Mouse (Mus musculus) hindbrain, embryonic 12.5 days (tissue): ENCODE measurements around the gene Itgb3bp. TPM values are rescaled to one million over a fixed set of nuclear protein-coding genes. Genes with fewer than 3 reads are reported as not detected.
A peak's percentile ranks its signal among the peaks of the same experiment; 100 is the strongest.

ENCODE experiments used
- ATAC-seq: fragments of 200-750 bp; cut with Nextera tagmentation; 2 replicates; pipeline ENCODE4 v1.8.0; 2017; ENCODE audit warnings: moderate TSS enrichment; ENCODE audit not compliant: low FRiP score
- H3K27ac ChIP-seq: fragments of 300-500 bp; sonication (generic); 2 replicates; pipeline ENCODE4 v1.5.1; 2016; ENCODE audit warnings: mild to moderate bottlenecking
- H3K27me3 ChIP-seq: fragments of 300-500 bp; sonication (generic); 2 replicates; pipeline ENCODE4 v1.6.1; 2016; ENCODE audit warnings: mild to moderate bottlenecking
- H3K36me3 ChIP-seq: fragments of 300-500 bp; sonication (generic); 2 replicates; pipeline ENCODE4 v1.6.1; 2016; ENCODE audit warnings: mild to moderate bottlenecking
- H3K4me1 ChIP-seq: fragments of 300-500 bp; sonication (generic); 2 replicates; pipeline ENCODE4 v1.6.1; 2016
- H3K4me2 ChIP-seq: fragments of 300-500 bp; sonication (generic); replicated peaks from 2 replicates; pipeline ENCODE4 v1.6.1; 2016; ENCODE audit warnings: mild to moderate bottlenecking
- H3K4me3 ChIP-seq: fragments of 300-500 bp; sonication (generic); 2 replicates; pipeline ENCODE4 v1.5.1; 2016; ENCODE audit warnings: mild to moderate bottlenecking
- H3K9ac ChIP-seq: fragments of 300-500 bp; sonication (generic); 2 replicates; pipeline ENCODE4 v1.6.1; 2016; ENCODE audit warnings: mild to moderate bottlenecking, moderate library complexity
- H3K9me3 ChIP-seq: fragments of 300-500 bp; sonication (generic); replicated peaks from 2 replicates; pipeline ENCODE4 v1.6.1; 2016; ENCODE audit warnings: mild to moderate bottlenecking
- WGBS: fragments of 180-500 bp; shearing (Covaris S2); methylation state at CpG from one replicate; pipeline ENCODE4 v1.1.7; 2016; 5-methylcytosine and 5-hydroxymethylcytosine counted together
- polyA plus RNA-seq: library from polyadenylated mRNA; unstranded; fragments of >200 nt; fragmentation: Nextera tagmentation; extraction: Ambion mirVana; gene quantifications from 2 replicates; pipeline ENCODE4 v1.2.1, GENCODE M21; 2016

The Itgb3bp gene
- 32.5 and 35.6 TPM in 2 replicates for polyA plus RNA-seq

DNA sequence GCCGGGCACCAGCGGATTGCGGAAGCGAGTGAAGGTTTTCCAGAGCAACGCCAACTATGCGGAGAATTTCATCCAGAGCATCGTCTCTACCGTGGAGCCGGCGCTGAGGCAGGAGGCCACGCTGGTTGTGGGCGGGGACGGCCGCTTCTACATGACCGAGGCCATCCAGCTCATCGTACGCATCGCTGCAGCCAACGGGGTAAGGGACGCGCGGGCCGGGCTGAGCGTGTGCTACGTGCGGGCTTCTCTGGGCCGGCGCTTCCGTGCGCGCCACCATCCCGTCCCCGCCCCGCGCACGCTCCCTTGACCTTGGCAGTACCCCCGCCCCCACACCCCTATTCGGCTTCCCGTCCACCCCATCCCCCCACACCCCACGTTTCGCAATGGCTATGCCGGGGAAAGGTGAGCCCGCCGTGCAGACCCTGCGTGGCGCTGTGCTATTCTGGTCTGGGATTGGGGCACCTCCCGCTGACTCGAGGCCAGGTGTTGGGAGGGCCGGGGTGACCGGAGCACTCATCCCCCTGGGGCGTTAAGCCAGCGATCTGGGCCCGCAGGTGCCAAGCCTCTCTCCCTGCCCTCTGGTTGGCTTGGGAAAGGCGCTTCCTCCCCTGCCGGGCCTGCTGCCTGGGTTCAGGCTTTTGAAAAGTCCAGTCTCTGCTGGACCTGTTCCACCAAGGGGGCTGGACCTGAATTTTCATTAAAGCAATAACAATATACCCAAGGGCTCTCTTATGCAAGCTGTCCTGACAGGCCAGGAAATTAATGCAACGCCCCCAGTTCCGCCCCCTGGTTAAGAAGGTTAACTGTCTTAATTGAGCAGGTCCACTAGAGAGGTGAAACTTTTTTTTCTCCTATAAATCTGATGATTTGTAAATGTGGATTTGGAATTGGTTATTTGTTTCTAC lies at the start of gene Itgb3bp:
TSS of gene Itgb3bp (minus strand) at position 201 of the 905 bp plus-strand sequence.
- Histone ChIP-seq H3K4me3 (peak within 1 kb of the TSS; percentile 65), H3K27ac (peak within 1 kb of the TSS; percentile 82), H3K4me1 (peaks cover 7% of the 10 kb centered on the region; the same call in 1 of the 2 replicates), H3K9me3 (no peaks in the 10 kb centered on the region), H3K9ac (peak within 1 kb of the TSS; percentile 75), H3K4me2 (peak within 1 kb of the TSS; percentile 96), H3K36me3 (no peaks in the 10 kb centered on the region), H3K27me3 (no peaks in the 10 kb centered on the region)
- ATAC-seq, result peak; percentile 96
- 2% methylated on average over 56 of the region's 57 CpGs for WGBS

DNA sequence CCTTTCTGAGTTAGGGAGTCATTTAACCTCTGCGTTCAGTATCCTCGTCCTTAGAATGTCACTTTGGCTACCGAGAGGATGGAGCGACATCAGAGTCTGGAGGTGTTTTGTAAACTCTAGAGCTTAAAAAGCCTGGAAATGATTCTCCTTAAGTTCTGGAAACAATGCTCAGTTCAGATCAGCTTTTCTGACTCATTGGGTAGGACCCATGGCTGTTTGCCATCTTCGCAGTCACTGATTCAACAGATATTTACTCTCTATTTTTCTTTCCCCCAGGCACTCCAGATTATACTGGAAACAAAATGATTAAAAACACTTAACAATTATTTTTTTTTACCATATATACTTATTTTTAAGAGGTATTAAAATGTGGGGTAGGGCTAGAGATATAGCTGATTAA lies 49.7 kb upstream of the Itgb3bp start:
- no peaks in the 10 kb centered on the region for H3K4me1 ChIP-seq
- no peaks in the 10 kb centered on the region for H3K9me3 ChIP-seq
- no peak for ATAC-seq
- no peak overlapping the region for H3K4me3 ChIP-seq
- WGBS, result 94% methylated on average over 5 of the region's 5 CpGs
- H3K27me3 ChIP-seq, result no peaks in the 10 kb centered on the region
- no peaks in the 10 kb centered on the region for H3K36me3 ChIP-seq
- no peak overlapping the region for H3K9ac ChIP-seq
- H3K4me2 ChIP-seq, result no peak overlapping the region
- H3K27ac ChIP-seq, result no peak overlapping the region

DNA sequence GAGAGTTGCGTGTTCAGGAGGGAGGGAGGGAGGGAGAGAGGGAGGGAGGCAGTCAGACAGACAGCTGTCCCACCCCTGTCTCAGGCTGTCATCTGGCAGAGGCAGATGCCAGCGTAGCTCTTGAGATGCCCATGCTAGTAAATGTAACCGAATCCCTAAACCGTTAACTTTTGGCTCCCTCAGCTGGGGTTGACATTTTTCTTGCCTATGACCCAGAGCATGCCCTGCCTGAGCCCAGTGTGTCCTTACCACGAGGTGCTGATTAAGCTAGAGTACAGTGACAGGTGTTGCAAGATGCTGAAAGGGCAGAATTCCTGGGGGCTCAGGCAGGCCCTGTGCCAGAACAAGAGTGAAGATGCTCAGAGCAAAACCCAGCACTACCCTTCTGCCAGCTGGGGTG lies 44.8 kb upstream of the Itgb3bp start:
- 66% methylated on average over 5 of the region's 5 CpGs for WGBS
- H3K4me3 ChIP-seq, result no peak overlapping the region
- ATAC-seq, result no peak

GRCm38 (mm10) chr4:99973931-99974330 lies 44.3 kb upstream of the Itgb3bp start:
- no peak overlapping the region for H3K4me3 ChIP-seq
- H3K36me3 ChIP-seq, result no peaks in the 10 kb centered on the region
- no peaks in the 10 kb centered on the region for H3K27me3 ChIP-seq
- no peak overlapping the region for H3K4me2 ChIP-seq
- peaks cover 10% of the 10 kb centered on the region; the same call in 1 of the 2 replicates for H3K4me1 ChIP-seq
- ATAC-seq, result no peak
- H3K27ac ChIP-seq, result no peak overlapping the region
- no peaks in the 10 kb centered on the region for H3K9me3 ChIP-seq
- H3K9ac ChIP-seq, result no peak overlapping the region
- 97% methylated on average over 1 of the region's 1 CpGs for WGBS

More for the DNA sequence above, 44.8 kb upstream of the Itgb3bp start:
- Histone ChIP-seq H3K4me2 (no peak overlapping the region), H3K9me3 (no peaks in the 10 kb centered on the region), H3K36me3 (no peaks in the 10 kb centered on the region), H3K27me3 (no peaks in the 10 kb centered on the region), H3K9ac (no peak overlapping the region), H3K4me1 (peaks cover 5% of the 10 kb centered on the region; the same call in 1 of the 2 replicates), H3K27ac (no peak overlapping the region)

DNA sequence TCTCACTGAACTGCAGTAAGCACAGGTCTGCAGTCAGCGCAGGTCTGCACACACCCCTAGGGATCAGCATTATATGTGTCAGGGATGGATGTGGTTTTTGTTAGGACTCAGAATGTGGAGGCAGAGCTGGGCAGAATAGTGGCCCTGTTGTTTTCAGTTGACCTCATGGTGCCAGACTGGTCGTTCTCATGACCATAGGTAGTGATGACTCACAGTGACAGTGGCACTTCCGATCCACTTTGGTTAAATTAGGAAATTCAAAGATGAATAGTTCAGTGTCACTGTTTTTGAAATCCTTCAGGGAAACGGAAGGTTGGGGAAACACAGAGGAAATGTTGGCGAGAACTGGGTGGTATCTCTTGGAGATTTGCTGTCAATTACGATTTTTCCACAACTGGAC lies 43.3 kb upstream of the Itgb3bp start:
- no peak overlapping the region for H3K4me2 ChIP-seq

DNA sequence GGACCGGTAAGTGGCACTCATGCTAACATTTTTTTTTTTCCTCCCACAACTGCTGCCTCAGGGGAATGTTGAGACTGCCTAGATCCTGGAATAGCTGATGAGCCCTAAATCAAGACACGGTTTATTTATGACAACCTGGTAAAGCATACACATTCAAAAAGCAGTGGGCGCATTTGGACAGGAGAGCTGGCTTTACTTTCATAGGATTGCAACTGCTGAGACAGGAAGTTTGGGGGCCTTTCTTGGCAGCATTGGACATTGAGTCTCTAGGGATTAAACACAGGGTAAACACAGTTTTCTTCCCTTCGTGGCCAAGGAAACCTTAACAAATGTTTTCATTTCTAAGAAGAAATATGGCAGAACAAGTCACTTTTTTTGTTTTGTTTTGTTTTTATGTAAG lies 40.5 kb upstream of the Itgb3bp start:
- no peak overlapping the region; the same call in 1 of the 2 replicates for H3K27ac ChIP-seq
- no peak overlapping the region for H3K4me2 ChIP-seq
- peaks cover 3% of the 10 kb centered on the region; the same call in 1 of the 2 replicates for H3K36me3 ChIP-seq
- no peaks in the 10 kb centered on the region for H3K27me3 ChIP-seq
- H3K4me1 ChIP-seq, result peaks cover 10% of the 10 kb centered on the region; the same call in 1 of the 2 replicates
- no peak overlapping the region for H3K4me3 ChIP-seq
- ATAC-seq, result no peak
- no peaks in the 10 kb centered on the region for H3K9me3 ChIP-seq
- WGBS, result 61% methylated on average over 4 of the region's 4 CpGs
- H3K9ac ChIP-seq, result no peak overlapping the region

More for the DNA sequence above, 43.3 kb upstream of the Itgb3bp start:
- no peak for ATAC-seq
- H3K9ac ChIP-seq, result no peak overlapping the region
- H3K27me3 ChIP-seq, result no peaks in the 10 kb centered on the region
- H3K4me3 ChIP-seq, result no peak overlapping the region
- no peak overlapping the region for H3K27ac ChIP-seq
- H3K36me3 ChIP-seq, result no peaks in the 10 kb centered on the region
- H3K9me3 ChIP-seq, result no peaks in the 10 kb centered on the region
- peaks cover 10% of the 10 kb centered on the region; the same call in 1 of the 2 replicates for H3K4me1 ChIP-seq
- 86% methylated on average over 6 of the region's 6 CpGs for WGBS

DNA sequence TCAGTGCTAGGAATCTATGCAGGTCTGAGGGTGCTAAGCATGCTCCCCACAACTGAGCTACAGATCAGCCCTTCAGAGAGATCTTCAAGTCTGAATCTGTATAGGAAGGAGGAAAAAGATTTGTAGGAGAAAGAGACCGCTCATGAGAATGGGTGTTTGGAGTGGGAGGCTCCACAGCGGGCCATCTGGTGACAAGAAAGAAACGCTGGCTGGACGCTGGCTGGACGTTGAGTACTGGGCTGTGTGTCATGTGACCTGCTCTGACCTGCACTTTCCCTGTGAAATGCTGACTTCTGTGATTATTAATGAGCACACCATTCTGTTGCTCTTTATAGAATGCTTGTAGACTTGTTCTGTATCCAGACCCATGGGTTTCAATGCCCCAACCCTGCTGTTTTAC lies 39.7 kb upstream of the Itgb3bp start:
- H3K27me3 ChIP-seq, result no peaks in the 10 kb centered on the region
- ATAC-seq, result no peak
- H3K4me3 ChIP-seq, result no peak overlapping the region
- H3K9me3 ChIP-seq, result no peaks in the 10 kb centered on the region
- peaks cover 10% of the 10 kb centered on the region; the same call in 1 of the 2 replicates for H3K4me1 ChIP-seq
- WGBS, result 17% methylated on average over 5 of the region's 5 CpGs
- H3K36me3 ChIP-seq, result peaks cover 5% of the 10 kb centered on the region; the same call in 1 of the 2 replicates
- no peak overlapping the region for H3K4me2 ChIP-seq
- no peak overlapping the region for H3K27ac ChIP-seq
- no peak overlapping the region for H3K9ac ChIP-seq

DNA sequence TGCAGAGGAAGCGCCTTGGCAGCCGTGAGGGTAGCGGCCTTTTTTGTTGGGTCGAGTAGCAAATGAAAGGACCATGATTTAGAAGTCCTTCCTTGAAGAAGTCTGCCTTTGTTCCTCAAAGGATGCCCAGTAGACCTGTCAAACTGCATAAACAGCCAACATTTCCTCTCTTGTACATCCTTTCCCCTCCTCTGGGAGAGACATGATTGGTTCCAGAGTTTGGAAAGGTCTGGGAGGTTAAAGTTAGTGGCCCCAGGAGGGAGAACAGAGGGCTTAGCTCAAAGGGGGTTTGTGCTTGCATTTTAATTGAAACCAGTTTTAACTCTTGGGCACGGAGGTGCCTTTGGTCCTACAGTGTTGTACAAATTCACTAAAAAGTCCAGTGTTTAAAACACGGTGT lies 36.9 kb upstream of the Itgb3bp start:
- Histone ChIP-seq H3K4me1 (peaks cover 10% of the 10 kb centered on the region; the same call in 1 of the 2 replicates), H3K27ac (no peak overlapping the region), H3K36me3 (peaks cover 5% of the 10 kb centered on the region; the same call in 1 of the 2 replicates), H3K27me3 (no peaks in the 10 kb centered on the region), H3K9me3 (no peaks in the 10 kb centered on the region), H3K4me3 (no peak overlapping the region), H3K4me2 (no peak overlapping the region), H3K9ac (no peak overlapping the region)
- WGBS, result 70% methylated on average over 6 of the region's 6 CpGs
- ATAC-seq, result no peak

- H3K9ac ChIP-seq, result no peak overlapping the region
- no peak for ATAC-seq
Measured at GRCm38 (mm10) chr4:99959308-99959707, 29.7 kb upstream of the Itgb3bp start.

DNA sequence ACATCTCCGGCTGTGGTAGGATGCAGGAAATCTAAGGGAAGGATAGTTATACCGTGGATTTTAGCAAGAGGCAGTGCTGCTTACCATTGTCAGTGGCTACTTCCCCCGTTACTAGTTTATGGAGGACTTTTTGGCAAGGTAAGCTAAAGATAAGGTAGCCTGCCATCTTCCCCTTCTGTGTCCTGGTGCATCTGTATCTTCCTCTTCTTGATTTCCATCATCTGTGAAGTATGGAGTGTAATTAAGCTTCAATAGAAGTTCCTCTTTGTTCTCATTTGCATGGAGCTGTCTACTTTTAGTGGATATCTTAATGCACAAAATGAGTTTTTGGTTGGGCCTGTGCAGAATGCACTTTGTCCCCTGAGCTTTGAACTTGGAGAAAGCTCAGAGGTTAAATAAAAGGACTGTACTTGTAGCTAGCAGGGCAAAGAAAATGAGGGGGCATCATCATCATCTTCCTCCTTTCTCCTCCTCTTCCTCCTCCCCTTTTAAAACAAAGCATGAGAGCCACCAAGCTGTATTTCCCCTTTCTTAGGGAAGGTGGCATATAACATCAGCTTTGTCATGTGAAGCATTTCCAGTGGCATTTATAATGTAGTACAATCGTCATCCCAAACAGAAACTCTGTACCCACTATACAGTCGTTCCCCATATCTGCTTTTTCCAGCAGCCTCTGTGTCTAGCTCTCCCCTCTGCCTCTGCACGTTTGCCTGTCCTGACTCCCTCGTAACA lies 28.6 kb upstream of the Itgb3bp start:
- no peak overlapping the region for H3K27ac ChIP-seq
- 79% methylated on average over 7 of the region's 7 CpGs for WGBS
- no peaks in the 10 kb centered on the region for H3K9me3 ChIP-seq
- H3K4me2 ChIP-seq, result no peak overlapping the region
- H3K4me3 ChIP-seq, result no peak overlapping the region
- no peaks in the 10 kb centered on the region for H3K27me3 ChIP-seq
- H3K9ac ChIP-seq, result no peak overlapping the region
- H3K36me3 ChIP-seq, result no peaks in the 10 kb centered on the region
- no peaks in the 10 kb centered on the region for H3K4me1 ChIP-seq
- no peak for ATAC-seq

More at GRCm38 (mm10) chr4:99959308-99959707, 29.7 kb upstream of the Itgb3bp start:
- Histone ChIP-seq H3K27me3 (no peaks in the 10 kb centered on the region), H3K4me2 (no peak overlapping the region), H3K36me3 (no peaks in the 10 kb centered on the region; the same call in 1 of the 2 replicates), H3K9me3 (no peaks in the 10 kb centered on the region), H3K4me3 (no peak overlapping the region), H3K27ac (no peak overlapping the region), H3K4me1 (no peaks in the 10 kb centered on the region)
- WGBS, result 74% methylated on average over 3 of the region's 3 CpGs

- no peak for ATAC-seq
- H3K9me3 ChIP-seq, result no peaks in the 10 kb centered on the region
- H3K27me3 ChIP-seq, result no peaks in the 10 kb centered on the region
- H3K27ac ChIP-seq, result no peak overlapping the region
- 93% methylated on average over 4 of the region's 4 CpGs for WGBS
- H3K4me1 ChIP-seq, result no peaks in the 10 kb centered on the region
- H3K9ac ChIP-seq, result no peak overlapping the region
- no peak overlapping the region for H3K4me2 ChIP-seq
- no peaks in the 10 kb centered on the region for H3K36me3 ChIP-seq
- no peak overlapping the region for H3K4me3 ChIP-seq
Measured at GRCm38 (mm10) chr4:99957186-99957585, 27.6 kb upstream of the Itgb3bp start.

GRCm38 (mm10) chr4:99955396-99955795 lies 25.8 kb upstream of the Itgb3bp start:
- Histone ChIP-seq H3K4me2 (no peak overlapping the region), H3K9ac (no peak overlapping the region), H3K36me3 (no peaks in the 10 kb centered on the region), H3K27me3 (no peaks in the 10 kb centered on the region), H3K4me1 (no peaks in the 10 kb centered on the region), H3K27ac (no peak overlapping the region), H3K9me3 (no peaks in the 10 kb centered on the region), H3K4me3 (no peak overlapping the region)
- no peak for ATAC-seq
- 84% methylated on average over 10 of the region's 10 CpGs for WGBS
